Mouse (Mus musculus) olfactory bulb, adult 2 months (tissue): Measurements from ENCODE around the gene Enkd1. TPM values are rescaled to one million over a fixed set of nuclear protein-coding genes. Genes with fewer than 3 reads are reported as not detected.

Experiments
- H3K27ac ChIP-seq: fragments of 200-500 bp; 2 replicates; pipeline ENCODE4 v1.5.1; 2012; ENCODE audit warnings: low read depth, low read length; ENCODE audit not compliant: insufficient read depth
- H3K4me1 ChIP-seq: fragments of 200-500 bp; 2 replicates; pipeline ENCODE4 v1.6.1; 2012; ENCODE audit warnings: low read length; ENCODE audit not compliant: control insufficient read depth, insufficient read depth
- H3K4me3 ChIP-seq: fragments of 200-500 bp; 2 replicates; pipeline ENCODE4 v1.5.1; 2012; ENCODE audit warnings: mild to moderate bottlenecking, low read depth, low read length, moderate library complexity; ENCODE audit not compliant: insufficient read depth
- CTCF ChIP-seq: fragments of 200-500 bp; IDR thresholded peaks from 2 replicates; pipeline ENCODE4 v1.5.1; 2012; ENCODE audit warnings: low read depth, mild to moderate bottlenecking, low read length, moderate library complexity; ENCODE audit not compliant: insufficient read depth
- POLR2A ChIP-seq: fragments of 200-500 bp; IDR thresholded peaks from 2 replicates; pipeline ENCODE4 v1.6.1; 2012; ENCODE audit warnings: mild to moderate bottlenecking, low read depth, low read length, moderate library complexity; ENCODE audit not compliant: insufficient read depth
- WGBS: fragments of 180-500 bp; shearing (Covaris S2); methylation state at CpG from one replicate; pipeline ENCODE4 v1.1.7; 2018; 5-methylcytosine and 5-hydroxymethylcytosine counted together
- polyA plus RNA-seq: library from polyadenylated mRNA; stranded (reverse); fragments of >200 nt; gene quantifications from 2 replicates; pipeline ENCODE4 v1.2.4, GENCODE M21; 2012; ENCODE audit warnings: low replicate concordance; ENCODE audit not compliant: missing spikeins, insufficient read depth, insufficient read length

The Enkd1 gene
- polyA plus RNA-seq, 1 experiment, result not detected

DNA sequence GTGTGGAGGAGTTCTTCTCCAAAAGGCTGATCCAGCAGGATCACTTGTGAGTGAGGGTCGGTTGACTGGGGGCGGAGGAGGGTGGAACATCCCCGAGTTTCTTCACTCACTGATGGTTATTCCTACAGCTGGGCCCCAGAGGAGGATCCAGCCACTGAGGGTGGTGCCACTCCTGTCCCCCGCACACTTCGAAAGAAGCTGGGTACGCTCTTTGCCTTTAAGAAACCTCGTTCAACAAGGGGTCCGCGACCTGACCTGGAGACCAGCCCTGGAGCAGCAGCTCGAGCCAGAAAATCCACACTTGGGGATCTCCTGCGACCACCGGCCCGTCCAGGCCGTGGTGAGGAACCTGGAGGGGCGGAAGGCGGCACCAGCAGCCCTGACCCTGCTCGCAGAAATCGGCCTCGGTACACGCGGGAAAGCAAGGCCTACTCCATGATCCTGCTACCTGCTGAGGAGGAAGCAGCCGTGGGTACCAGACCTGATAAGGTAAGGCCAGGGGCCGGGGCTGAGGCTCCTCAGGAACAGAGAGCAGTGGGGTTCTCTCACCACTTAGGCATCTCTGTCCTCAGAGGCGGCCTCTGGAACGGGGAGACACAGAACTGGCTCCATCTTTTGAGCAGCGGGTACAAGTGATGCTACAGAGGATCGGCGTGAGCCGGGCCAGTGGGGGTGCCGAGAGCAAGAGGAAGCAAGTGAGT is 12.8 kb downstream of the Enkd1 start:
- peak overlapping the region; percentile 65 for H3K4me3 ChIP-seq
- 76% methylated on average over 30 of the region's 30 CpGs for WGBS
- no peak overlapping the region for H3K27ac ChIP-seq
- no peak for TF ChIP-seq POLR2A
- TF ChIP-seq CTCF, result no peak
- H3K4me1 ChIP-seq, result peaks cover 23% of the 10 kb centered on the region

GRCm38 (mm10) chr8:105694051-105694799 is 13.8 kb downstream of the Enkd1 start:
- WGBS, result 5% methylated on average over 40 of the region's 40 CpGs
- Histone ChIP-seq H3K4me3 (peak overlapping the region; percentile 65), H3K4me1 (peaks cover 15% of the 10 kb centered on the region), H3K27ac (peak overlapping the region; percentile 22; the same call in 1 of the 2 replicates)
- TF ChIP-seq POLR2A (no peak), CTCF (peak; percentile 23; the same call in 1 of the 2 replicates)

- TF ChIP-seq POLR2A (peak; percentile 48; the same call in 1 of the 2 replicates), CTCF (no peak)
- 4% methylated on average over 30 of the region's 30 CpGs for WGBS
- H3K4me3 ChIP-seq, result peak overlapping the region; percentile 65
Measured at GRCm38 (mm10) chr8:105693648-105694047, 14.4 kb downstream of the Enkd1 start.

GRCm38 (mm10) chr8:105692449-105693182 is 15.4 kb downstream of the Enkd1 start:
- Histone ChIP-seq H3K4me3 (no peak overlapping the region), H3K27ac (no peak overlapping the region), H3K4me1 (peaks cover 15% of the 10 kb centered on the region)
- TF ChIP-seq CTCF, result no peak
- TF ChIP-seq POLR2A, result no peak
- WGBS, result 95% methylated on average over 11 of the region's 11 CpGs

More at GRCm38 (mm10) chr8:105693648-105694047, 14.4 kb downstream of the Enkd1 start:
- Histone ChIP-seq H3K27ac (0 out of 2 replicates have a peak overlapping the region, but pooled peaks have one; percentile 22), H3K4me1 (peaks cover 15% of the 10 kb centered on the region)

DNA sequence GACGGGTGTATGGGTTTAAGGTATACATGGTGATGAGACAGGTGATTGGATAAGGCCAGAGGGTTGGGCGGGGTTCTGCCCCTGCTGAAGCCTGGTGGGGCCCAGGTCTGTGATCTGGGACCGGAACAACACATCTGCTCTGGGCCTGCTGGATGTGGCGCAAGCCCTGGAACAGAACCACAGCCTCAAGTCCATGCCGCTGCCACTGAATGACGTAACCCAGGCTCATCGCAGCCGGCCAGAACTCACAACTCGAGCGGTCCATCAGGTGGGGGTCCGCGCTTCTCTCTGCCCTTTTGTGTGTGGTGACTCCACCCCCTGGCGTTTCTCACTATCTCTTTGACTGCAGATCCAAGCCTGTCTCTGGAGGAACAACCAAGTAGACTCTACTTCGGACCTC is 17.0 kb downstream of the Enkd1 start:
- Histone ChIP-seq H3K4me3 (no peak overlapping the region), H3K4me1 (peaks cover 16% of the 10 kb centered on the region), H3K27ac (no peak overlapping the region)
- TF ChIP-seq CTCF, result no peak
- no peak for TF ChIP-seq POLR2A
- 90% methylated on average over 14 of the region's 14 CpGs for WGBS

- peaks cover 11% of the 10 kb centered on the region for H3K4me1 ChIP-seq
- TF ChIP-seq CTCF (no peak), POLR2A (no peak)
- no peak overlapping the region for H3K27ac ChIP-seq
- no peak overlapping the region for H3K4me3 ChIP-seq
- WGBS, result 94% methylated on average over 9 of the region's 9 CpGs
Measured at GRCm38 (mm10) chr8:105689983-105690360, 18.0 kb downstream of the Enkd1 start.

- no peak for TF ChIP-seq CTCF
- no peak for TF ChIP-seq POLR2A
- WGBS, result 76% methylated on average over 35 of the region's 35 CpGs
- H3K4me3 ChIP-seq, result no peak overlapping the region
- peaks cover 7% of the 10 kb centered on the region for H3K4me1 ChIP-seq
- no peak overlapping the region for H3K27ac ChIP-seq
Measured at GRCm38 (mm10) chr8:105689256-105689982, 18.6 kb downstream of the Enkd1 start.

DNA sequence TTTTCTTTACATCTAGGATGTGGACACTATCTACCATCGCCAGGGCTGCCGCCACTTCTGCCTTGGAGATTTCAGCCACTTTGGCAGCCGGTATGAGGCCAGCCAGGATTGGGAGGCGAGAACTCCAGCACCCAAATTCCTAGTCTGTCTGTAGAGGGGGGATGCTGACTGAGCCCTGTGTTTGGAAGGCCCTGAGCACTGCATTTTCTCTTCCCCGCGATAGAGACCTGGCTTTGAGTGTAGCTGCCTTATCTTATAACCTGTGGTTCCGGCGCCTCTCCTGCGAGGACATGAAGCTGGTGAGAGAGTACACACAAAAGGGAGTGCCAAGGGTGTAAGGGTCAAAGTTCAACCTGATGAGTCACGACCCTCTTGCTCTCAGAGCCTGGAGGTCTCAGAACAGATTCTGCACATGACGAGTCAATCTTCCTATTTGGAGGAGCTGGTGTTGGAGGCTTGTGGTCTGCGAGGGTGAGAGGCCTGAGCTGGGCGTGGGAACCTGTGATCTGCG is 19.7 kb downstream of the Enkd1 start:
- 83% methylated on average over 14 of the region's 14 CpGs for WGBS
- Histone ChIP-seq H3K4me1 (peaks cover 3% of the 10 kb centered on the region), H3K4me3 (no peak overlapping the region), H3K27ac (no peak overlapping the region)
- TF ChIP-seq CTCF (no peak), POLR2A (no peak)
